Mouse (Mus musculus): ENCODE measurements at regions not wholly inside any gene's neighbourhood (a gene's known extent, or its start where the extent isn't known, plus 50 kb on each side); places are given as distances from the start of the nearest gene placed in this dataset.
"Not testable (repeated sequence)": the region's sequence is repeated elsewhere in the genome, so short reads cannot be mapped to it uniquely, and the experiment has no call there.

DNA sequence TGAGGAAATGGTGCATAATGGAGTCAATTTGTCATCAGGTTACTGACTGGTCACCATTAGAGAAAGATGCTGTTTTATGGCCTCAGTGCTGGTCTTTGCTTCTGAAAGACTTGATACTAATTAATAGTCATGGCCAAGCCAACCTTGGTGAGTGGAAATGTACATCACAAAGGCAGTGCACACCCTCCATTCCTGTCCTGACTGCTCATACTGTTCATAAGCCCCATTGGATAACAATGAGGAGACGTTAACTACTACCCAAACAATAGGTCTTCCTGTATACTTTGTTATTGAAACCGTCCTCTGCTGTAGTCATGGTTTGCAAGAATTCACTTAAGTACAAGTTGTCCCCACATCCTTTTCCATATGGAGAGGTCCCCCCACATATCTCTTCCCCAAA is 605.8 kb upstream of the Slc35b3 start:
- in situ Hi-C loops (cut with MboI, MseI) = no loop called here

DNA sequence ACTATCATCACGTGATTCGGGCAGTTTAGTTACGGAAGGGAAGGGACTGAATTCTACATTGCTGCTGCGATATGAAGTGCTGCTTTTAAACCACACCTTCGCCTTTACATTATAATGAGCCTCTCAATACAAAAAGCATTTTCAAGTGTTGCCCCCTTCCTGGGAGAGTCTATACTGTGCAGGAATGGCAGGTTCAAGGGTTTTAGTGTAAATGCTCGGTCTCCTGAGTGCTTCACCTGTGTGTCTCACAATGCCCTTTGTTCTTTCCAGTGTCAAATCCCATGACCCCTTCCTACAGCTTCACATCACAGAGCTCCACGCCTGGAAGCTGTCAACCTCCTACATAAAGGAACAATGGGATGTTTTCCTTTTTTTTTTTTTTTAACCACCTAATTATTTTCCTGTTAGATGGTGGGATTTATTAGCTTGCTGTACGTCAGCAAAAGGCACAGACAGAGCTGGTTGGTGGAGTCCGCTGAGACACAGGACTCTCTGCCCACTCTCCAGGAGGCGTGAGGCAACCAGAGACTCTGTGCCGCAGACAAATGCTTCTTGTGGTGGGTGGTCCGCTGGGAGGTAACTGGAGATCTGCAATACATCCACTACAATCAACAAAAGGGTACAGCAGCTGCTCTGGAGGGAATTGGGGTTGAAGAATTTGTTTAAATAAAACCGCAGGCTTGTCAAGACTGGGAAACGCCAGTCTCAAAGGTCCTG is 577.2 kb upstream of the Slc35b3 start:
- in situ Hi-C loops (cut with MboI, MseI) = no loop called here

DNA sequence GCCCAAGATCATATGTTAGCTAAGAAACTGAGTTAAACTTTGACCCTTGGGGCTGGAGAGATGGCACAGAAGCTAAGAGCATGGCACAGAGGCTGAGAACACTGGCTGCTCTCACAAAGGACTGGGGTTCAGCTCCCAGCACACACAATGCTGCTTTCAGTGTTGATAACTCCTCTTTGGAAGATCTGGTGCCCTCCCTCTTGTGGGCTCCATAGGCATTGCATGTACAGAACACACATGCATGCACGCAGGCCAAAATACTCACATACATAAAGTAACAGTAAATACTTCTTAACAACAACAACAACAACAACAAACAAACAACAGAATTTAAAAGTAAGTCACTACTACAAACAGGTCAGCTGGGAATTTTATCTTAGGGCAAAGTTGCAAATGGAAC is 565.8 kb upstream of the Slc35b3 start:
- in situ Hi-C loops (cut with MboI, MseI) = no loop called here

DNA sequence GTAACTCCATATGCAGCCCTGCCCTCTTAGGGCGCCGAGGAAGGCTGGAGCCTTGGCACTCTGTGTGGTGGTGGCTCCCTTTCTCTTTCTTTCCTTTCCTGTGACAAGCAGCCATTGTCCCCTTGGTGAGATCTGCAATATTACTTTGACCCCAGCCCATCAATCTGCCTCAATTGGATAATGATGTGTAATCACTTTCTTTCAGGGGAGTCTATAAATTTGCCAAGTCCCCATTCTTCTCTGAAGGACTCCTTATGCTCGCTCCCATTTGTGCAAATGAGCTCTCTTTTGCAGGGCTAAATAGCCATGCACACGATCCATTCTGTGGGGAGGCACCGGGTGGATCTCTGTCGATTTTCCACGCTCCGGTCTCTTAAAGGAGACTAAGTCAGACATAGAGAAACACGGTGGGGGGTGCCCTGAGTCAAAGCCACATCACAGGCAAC is 563.2 kb upstream of the Slc35b3 start:
- in situ Hi-C loops (cut with MboI, MseI) = no loop called here

DNA sequence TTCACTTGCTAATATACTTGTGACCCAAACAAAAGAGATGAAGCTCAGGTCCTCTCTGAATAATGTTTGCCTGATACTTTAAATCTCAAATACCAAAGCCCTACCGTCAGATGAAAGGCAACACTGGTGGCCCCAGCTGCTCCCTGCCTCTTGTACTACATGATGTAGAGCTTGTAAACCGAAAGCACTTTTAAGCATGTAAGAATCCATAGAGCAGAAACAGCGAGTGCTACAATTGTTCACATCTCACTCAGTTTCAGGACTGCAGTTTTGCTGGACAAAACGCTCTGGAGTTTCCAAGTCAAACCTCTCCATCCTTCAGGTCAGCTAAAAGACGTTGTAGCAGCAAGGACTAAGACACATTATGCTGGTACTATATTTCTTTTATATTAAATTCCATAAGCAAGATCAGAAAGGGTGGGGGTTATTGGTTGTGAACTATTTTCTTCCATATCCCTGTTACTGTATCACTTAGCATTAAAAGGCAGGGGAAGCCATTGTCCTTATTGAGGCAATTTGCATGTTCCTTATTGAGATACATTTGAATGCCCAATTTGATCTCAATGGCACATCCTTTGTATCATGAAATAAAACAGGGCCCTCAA is 562.7 kb upstream of the Slc35b3 start:
- in situ Hi-C loops (cut with MboI, MseI) = no loop called here

DNA sequence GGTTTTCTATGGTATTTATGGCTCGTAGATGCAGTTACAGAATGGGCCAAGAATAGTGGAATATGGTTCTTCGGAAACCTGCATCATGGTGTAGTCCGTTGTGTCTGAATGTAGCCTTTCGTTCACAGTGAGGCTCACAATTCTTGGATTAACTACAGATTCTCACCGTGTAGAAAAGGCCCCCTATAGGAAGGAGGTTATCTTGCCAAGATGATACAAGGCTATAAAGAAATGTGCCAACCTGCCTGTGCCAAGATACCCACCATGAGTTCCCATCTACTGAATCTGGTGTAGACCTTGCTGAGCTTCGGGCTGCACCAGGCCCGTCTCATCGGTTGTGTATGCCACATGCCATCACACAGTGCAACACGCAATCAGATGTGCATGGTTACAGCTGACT is 560.2 kb upstream of the Slc35b3 start:
- in situ Hi-C loops (cut with MboI, MseI) = no loop called here

DNA sequence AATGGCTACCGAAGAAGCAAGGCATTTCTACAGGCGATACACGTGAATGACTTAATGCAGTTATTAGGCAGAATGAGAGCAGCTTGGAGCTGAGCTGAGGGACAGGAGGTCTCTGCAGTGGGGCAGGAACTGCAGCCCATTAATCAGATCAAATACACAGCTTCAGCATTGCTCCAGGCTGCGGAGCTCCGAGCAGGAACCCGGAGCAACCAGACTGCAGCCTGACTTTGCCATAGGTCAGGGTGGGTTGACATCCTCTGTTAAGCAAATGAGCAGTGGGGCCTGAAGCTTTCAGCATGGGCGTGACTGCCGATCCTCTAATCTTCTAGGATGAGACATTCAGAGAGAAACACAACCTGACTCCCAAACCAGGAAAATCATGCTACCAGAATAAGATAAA is 555.4 kb upstream of the Slc35b3 start:
- in situ Hi-C loops (cut with MboI, MseI) = no loop called here

DNA sequence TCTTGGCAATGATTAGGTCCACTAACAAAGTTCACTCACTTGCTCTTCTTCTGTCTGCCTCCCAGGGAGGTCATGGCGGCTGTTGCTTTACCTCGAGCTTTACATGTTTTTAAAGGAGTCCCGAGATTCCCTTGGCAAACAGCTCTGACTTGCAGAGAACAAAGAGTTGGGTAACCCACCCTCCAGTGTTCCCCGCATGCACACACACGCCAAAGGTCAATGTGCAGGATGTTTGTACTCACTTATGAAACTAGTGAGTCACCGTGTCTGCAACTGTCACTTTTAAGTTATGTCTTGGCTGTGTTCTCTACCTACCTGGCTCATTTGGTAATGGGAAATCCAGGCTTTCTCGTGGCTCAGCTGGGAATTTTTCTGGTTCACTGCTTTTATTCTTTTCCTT is 529.1 kb upstream of the Slc35b3 start:
- in situ Hi-C loops (cut with MboI, MseI) = loop anchor here (10.0 kb wide), 1 partner anchor 185 kb away; no protein-coding TSS in a partner anchor

DNA sequence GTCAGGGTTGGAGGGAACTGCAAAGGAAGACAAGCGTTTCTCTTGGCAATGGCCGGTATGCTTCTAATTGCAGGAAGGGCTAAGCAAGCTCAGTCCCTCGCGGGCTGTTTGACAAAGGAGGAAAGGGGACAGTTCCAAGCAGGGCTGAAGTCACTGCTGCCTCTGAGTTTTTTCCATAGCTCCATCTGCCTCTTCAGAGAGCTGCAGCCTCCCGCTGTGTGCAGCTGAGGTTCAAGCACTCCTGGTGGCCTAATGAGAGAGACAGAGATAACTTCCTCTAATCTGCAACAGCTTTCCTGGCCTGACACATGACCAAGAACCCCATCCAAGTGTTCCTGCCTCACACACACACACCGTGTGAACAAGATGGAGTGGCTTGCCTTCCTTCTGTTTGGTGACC is 511.9 kb upstream of the Slc35b3 start:
- in situ Hi-C loops (cut with MboI, MseI) = no loop called here

DNA sequence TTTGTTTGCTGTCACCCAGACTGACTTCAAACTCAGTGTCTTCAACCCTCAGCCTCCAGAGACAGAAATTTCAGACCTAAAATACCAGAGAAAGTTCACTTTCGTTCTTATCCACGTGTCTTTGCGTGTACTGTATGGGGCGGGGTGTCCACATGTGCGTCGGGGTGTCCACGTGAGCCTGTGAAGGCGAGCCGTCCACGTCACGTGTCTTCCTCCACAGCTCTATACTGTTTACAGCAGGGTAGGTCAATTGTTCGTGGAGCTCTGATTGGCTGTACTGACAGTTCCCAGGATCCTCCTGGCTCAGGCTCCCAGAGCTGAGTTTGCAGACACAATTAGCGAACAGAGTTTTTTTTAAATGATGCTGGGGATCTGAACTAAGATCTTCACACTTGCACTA is 481.1 kb upstream of the Slc35b3 start:
- in situ Hi-C loops (cut with MboI, MseI) = no loop called here

DNA sequence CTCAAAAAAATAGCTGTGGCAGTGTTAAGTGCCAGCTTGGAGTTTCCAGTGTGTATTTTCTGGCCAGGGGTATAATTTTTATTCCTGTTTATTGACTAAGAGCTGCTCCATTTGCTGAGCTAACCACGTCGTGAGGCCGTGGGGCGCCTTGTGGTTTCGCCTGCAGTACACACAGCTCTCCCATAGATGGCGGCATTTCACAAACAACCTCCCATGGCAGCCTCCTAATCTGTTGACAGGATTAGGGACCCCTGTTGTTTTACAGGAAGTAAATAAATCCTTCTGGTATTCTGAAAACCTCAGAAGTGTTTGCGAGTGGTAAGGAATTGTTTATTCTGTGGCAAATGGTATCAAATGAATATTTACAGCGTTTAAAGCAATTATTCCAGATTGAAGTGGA is 480.2 kb upstream of the Slc35b3 start:
- in situ Hi-C loops (cut with MboI, MseI) = no loop called here

DNA sequence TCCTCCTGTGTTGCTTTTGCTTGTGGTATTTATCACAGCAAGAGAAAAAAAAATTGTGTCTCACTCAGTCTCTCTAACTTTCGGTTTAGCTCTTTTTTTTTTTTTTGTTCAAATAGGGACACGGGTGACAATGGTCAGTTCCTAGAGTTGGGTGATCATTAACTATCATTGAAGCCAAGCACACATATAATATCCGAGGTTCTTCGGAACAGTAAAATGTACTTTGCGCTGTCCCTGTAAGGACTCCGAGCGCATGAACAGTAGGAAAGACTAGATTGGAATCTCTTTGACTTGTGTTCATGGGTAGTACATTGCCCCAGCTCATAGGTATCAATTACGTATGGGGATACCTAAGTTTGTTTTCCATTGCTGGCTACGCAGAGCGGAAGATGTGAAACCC is 479.7 kb upstream of the Slc35b3 start:
- in situ Hi-C loops (cut with MboI, MseI) = no loop called here

DNA sequence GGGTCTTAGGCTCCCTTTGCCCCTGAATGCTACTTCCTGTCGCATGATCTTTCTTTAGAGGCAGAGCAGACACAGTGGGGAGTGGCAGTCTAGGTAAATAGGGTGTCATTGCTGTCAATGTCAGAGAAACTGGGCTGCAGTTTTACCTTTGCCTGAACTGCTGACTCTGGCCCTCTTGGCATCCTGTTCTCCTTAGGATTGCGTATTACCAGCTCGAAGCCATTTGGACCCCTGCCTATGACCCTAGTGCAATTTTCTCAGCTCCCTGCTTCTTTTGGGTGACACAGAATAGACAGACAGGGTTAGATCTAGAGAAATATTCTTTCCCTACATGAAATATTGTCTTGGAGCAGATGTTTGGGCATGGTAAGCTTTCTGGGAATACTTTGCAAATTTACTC is 467.3 kb upstream of the Slc35b3 start:
- in situ Hi-C loops (cut with MboI, MseI) = no loop called here

DNA sequence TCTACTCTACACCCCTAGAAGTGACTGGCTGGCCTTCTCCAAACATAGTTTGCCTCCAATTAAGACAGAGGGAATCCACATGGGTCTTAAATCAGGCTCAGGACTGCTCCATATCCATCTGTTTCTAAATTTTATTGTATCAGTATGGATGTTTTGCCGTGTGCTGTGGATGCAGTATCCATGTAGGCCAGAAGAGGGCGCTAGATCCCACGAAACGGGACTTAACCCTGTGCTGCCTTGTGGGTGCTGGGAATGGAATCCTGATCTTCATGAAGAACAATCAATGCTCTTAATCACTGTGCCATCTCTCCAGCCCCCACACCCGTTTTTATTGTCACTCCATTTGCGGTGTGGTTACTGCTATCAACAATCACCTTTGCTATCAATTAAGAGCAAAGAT is 465.3 kb upstream of the Slc35b3 start:
- in situ Hi-C loops (cut with MboI, MseI) = no loop called here

DNA sequence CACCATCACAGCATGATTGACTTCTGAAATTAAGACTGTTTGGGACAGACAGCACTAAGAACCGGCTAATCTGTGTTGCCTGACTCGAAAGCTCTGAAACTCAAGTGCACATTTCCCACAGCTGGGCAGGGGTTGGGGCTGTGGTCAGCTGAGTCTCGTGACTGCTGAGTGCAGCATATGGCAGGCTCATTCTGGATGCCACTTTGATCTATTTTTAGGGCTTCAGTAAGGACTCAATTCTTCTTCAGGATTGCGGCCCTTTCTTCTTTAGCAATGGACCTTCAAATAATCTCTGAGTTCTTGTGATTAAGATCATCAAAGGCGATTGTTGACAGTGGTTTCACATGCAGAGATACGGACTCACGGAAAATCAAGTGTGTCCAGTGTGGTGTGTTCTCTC is 457.5 kb upstream of the Slc35b3 start:
- in situ Hi-C loops (cut with MboI, MseI) = no loop called here

DNA sequence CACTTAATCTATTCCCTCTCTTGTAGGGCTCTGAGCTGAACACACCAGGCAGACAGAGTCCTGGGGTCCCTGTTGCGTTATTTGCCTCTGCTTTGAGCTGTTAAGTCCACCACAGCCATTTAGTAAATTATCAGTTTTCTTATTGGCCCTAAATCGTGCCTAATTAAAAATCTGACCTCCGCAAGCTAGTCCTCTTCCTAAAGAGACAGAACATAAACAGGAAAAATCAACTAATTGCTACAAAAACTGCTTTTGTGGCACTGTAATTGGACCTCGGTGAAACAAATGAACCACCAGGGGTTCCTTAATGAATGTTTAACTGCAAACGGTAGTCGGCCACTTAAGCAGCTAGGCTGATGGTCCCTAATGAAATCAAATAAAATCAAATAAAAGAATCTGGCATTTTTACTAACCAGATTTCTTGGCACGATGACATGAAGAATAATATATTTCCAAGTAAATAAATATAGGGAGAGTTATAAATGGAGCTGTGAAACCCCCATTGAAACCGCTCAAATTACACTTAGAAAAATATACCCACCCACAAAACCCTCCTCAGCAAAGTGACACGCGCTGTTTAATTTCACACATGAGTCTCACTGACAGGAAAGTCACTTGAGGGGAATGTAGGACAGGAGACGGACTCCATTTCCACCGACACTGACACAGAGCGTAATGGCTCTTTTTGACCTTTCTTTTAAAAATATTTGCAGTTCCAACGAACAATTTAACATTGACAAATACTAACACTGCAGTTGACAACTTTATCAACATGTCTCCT is 451.0 kb upstream of the Slc35b3 start:
- in situ Hi-C loops (cut with MboI, MseI) = no loop called here

DNA sequence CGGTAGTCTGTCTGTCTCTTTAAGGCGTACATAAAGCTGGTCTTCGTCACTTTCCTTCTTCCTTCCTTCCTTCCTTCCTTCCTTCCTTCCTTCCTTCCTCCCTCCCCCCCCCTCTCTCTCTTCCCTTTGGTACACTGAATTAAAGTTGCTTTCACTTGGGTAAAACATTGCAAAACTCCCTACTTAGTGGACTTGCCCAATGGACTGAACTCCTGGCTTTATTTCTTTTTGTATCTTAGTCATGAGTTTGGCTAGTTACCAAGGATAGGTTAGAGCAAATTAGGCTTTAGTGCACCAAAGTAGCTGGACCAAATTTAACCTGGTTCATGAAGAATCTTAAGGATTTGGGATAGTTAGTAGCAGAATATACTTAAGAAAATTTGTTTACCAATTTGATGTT is 431.9 kb upstream of the Slc35b3 start:
- in situ Hi-C loops (cut with MboI, MseI) = no loop called here

DNA sequence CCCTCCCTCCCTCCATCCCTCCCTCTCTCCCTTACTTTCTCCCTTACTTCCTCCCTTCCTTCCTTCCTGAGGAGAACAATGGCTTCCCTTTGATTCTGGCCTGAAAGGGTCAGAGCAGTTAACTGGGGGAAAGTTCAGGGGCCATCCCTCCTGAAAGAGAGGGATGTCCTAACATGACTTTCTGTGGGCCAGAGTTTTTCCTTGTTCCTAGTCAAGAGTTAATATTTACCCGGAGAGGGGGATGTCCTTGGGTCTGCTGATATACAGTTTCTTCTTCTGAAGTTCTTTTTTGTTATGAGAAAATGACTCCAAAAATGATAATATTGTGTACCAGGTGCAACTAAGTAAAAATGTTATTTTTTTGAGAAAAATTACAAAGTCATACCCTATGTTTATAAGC is 431.5 kb upstream of the Slc35b3 start:
- in situ Hi-C loops (cut with MboI, MseI) = not testable (repeated sequence)

DNA sequence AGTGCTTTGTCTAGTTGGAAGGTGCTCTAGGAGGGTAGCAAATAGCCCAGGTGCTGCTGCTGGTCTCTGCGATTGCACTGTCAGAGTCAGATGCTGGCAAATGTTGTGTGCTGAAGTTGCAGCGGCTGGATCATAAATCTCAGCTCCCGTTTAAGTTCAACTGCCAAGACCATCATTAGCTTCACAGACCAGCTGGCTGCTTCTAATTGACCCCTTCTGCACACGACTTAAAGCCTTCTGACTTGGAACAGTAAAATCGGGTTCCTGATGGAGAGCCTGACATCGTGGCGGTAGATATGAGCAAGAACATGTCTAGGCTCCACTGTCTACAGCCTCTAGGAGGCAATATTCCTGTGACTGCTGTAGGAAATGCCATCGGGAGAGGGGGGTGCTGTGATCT is 416.0 kb upstream of the Slc35b3 start:
- in situ Hi-C loops (cut with MboI, MseI) = no loop called here

DNA sequence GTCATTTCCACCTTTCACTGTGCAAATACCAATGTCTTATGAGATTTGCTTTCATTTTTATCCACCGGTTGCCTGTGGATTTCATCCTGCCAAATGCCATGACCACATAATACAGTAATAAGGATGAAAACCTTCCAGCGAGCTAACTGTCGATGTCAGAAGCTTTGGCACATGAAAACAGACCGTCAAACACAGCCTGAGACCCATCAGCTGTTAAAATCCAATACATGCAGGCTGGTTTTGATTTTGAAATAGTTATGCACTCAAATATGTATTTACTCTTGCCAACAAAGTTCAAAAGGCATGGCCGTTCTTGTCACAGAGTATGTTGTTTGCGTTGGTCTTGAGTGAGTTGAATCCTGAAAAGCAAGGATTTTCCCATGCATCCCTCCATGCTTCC is 415.6 kb upstream of the Slc35b3 start:
- in situ Hi-C loops (cut with MboI, MseI) = no loop called here

DNA sequence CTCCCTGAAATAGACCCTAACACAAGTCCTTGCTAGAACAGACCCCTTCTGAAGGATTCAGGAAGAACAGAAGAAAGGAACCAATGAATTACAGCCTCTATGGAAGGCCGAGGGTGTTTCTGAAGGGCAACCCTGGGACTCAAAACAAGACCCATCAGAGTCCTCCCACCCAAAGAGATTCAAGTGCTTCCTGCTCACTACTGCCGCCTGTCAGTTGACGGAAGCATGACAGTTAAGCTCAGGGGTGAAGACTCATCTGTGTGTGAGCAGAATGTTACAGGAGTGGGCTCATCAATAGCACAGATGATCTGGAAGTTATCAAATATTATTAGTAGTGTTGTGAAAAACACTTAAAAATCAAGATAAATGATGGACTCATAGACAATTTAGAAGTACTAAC is 411.9 kb upstream of the Slc35b3 start:
- in situ Hi-C loops (cut with MboI, MseI) = no loop called here

DNA sequence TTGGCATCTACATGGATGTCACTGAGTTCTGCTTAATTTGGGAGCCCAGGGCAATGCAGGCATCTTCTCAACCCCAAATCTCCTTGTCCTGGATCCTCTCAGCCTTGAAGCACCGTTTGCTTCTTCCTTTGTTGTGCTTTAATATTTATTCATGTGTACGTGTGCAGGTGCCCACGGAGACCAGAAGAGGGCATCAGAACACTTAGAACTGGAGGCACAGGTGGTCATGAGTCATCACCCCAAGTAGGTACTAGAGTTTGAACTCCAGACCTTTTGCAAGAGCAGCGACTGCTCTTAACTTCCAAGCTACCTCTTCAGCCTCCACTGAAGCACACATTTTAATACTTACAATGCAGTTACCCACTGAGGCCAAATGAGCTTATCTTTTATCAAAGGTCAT is 403.0 kb upstream of the Slc35b3 start:
- in situ Hi-C loops (cut with MboI, MseI) = no loop called here

DNA sequence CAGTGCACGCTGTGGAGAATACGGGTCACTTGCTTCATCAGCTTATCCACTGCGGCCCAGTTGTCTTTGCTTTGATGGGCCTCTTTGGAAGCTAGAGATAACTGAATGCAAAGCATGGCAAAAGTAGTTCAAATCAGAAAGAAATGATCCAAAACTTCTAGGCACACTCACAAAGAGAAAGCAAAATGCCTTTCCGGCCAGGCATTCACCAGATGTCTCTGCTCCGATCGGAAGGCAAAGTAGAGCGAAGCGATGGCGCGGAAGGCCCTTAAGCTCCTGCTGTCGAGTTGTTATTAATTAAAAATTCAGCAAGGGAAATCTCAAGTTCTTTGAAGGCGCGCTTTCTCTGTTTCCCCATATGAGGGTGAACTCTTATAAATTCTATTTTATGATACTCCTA is 401.9 kb upstream of the Slc35b3 start:
- in situ Hi-C loops (cut with MboI, MseI) = no loop called here
